Mouse (Mus musculus) liver, postnatal 0 days (tissue): ENCODE results near the gene Zbed6.

Experiments
- CTCF ChIP-seq: sonication (generic); IDR thresholded peaks from 2 replicates; pipeline ENCODE4 v1.5.1; 2016; ENCODE audit warnings: antibody characterized with exemption, low read depth
- EP300 ChIP-seq: IDR thresholded peaks from 2 replicates; pipeline ENCODE4 v1.6.1; 2016; ENCODE audit warnings: antibody characterized with exemption, low read depth, mild to moderate bottlenecking

DNA sequence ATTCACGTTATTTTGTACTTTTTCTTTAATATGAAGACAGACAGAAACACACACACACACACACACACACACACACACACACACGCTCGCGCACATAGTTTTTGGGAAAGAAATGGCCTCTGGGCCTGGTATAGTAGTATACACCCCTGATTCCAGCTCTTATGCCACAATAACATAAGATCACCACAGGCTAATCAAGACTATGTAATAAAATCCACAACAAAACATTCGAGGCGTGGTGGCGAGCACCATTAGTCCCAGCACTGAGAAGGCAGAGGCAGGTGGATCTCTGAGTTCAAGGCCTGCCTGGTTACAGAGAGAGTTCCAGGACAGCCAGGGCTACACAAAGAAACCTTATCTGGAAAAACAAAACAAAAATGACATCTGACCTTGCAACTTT lies 2.3 kb upstream of the Zbed6 start:
- TF ChIP-seq CTCF, result no peak
- TF ChIP-seq EP300, result no peak
